Mouse (Mus musculus) megakaryocyte progenitor cell, adult 5-6 weeks (primary cell): ENCODE measurements around the gene Rplp0. TPM values are rescaled to one million over a fixed set of nuclear protein-coding genes. Genes with fewer than 3 reads are reported as not detected.

Experiments
- ATAC-seq: replicated peaks from 2 replicates; pipeline ENCODE4 v1.8.0; 2016; ENCODE audit warnings: mild to moderate bottlenecking, moderate TSS enrichment, inconsistent platforms; ENCODE audit not compliant: poor library complexity
- total RNA-seq, 2 experiments: library from RNA; stranded (forward) in 1 of 2; stranded (reverse) in 1 of 2; fragments of 157-497, 149-512 nt in 1 of 2; fragments of 200-1000 nt in 1 of 2; gene quantifications; 2 replicates each; pipeline versions ENCODE4 v1.2.3 to v1.2.4; 2015 to 2017

Gene Rplp0
- total RNA-seq, 2 experiments from 2014 or later, result 2,013 to 3,223 TPM

DNA sequence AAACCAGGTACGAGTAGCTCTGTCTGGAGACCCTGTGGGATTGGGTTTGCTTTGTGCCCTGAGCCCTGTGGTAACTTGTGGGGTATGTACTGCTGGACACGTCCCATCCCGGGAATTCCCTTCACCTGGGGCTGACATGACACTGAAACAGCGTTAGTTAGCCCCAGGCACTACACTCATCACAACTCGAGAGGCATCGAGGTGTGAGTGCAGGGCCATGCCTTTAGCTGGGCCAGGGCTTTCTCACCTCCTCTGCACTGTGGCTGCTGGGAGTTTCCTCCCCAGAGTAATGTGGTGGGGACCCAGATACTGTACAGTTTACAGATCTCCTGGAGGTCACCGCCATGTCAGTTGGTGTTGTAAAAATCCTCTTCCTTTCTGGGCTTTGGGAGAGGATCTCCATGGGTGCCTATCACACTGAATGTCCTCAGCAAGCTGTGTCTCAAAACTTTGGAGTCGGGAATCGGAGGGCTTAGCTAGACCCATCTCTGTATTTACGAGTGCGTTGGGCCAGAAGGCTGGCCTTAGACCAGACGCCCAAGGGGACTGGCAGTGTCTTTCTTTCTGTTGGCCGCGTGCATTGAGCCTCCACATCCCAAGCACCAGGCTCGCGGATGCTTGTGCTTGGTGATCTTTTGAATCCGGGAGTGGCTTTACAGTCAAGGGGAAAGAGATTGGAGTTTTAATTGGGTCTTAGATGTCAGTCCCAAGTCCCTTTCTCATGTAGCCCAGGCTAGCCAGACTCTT, 32.6 kb upstream of the Rplp0 start:
- ATAC-seq, result no peak

DNA sequence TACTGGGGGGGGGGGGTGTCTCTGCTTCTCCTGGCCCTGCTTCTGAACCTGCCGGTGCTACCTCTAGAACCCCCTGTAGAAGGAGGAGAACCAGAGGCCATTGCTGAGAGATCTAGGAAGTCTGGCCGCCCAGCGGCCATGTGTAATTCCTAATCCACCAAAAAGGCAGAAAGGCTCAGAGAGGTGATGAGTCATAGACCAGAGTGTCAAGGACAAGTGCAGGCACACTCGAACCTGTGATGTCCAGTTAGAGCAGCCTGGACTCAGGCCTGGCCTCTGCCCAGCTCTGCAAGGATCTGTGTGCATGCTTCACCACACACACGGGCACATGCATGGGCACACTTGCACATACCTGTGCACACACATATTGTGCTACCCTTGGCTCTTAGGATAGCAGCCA, 31.1 kb upstream of the Rplp0 start:
- ATAC-seq, result no peak

DNA sequence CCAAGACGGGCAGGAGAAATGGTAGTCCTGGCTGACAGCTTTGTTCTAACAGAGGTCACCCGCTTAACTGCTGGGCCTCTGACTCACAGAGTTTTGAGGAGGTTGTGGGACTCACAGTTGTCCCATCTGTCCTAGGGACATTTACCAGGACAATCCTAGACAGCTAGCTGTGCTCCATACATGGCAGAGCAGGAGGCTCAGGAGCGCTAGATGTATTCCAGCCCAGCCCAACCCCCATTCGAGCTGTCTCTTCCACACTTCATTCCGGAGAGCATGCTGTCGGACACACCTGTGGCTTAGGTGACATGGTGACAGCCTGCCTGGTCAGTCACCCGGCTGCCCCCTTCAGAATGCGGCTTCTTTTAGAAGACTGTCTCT, 29.9 kb upstream of the Rplp0 start:
- ATAC-seq, result no peak

DNA sequence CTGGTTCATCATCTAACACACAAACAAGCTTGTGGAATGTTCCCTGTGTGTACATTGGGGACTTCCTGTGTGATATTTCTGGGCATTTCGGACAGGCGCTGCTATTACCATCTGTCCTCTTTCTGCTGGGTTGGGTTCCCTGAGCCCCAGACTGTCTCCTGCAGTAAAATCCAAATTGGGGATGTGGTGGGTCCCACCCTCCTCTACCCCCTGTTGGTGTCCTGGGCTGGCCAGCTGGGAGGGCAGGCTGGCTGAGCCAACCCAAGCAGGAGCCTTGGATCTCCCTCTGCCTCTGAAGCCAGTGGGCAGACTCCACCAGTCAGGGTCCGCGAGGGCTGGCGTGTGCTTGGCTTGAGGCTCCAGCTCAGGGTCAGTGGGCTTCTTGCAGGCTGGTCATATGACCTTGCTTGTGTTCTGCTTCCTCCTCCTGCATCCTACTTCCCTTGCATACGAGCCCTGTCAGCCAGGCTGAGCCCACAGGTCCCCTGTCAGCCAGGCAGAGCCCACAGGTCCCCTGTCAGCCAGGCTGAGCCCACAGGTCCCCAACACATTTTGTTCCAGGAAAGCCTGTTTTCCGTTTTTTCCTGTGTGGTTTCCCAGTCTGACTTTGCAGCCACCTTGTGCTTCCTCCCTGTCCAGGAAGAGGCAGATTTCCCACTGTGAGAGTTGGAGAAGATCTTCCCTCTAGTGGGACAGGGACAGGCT, 29.4 kb upstream of the Rplp0 start:
- ATAC-seq, result peak; percentile 42

DNA sequence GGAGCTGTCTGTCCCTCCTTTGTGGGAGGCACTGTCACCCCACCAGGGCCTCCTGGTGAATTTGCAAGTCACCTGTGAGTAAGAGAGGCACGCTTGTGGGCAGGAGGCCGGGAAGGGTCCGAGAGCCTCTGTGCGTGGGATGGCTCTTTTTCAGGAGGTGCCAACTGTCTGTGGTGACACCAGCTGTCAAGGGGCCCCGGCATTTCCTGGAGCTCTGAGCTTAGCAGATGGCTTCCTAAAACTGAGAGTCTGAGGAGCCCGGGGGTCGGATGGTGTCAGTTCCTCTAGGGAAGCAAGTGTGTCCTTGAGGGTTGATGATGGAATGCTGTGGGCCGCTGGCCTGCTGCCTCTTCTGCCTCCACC, 28.8 kb upstream of the Rplp0 start:
- ATAC-seq, result peak; percentile 36

DNA sequence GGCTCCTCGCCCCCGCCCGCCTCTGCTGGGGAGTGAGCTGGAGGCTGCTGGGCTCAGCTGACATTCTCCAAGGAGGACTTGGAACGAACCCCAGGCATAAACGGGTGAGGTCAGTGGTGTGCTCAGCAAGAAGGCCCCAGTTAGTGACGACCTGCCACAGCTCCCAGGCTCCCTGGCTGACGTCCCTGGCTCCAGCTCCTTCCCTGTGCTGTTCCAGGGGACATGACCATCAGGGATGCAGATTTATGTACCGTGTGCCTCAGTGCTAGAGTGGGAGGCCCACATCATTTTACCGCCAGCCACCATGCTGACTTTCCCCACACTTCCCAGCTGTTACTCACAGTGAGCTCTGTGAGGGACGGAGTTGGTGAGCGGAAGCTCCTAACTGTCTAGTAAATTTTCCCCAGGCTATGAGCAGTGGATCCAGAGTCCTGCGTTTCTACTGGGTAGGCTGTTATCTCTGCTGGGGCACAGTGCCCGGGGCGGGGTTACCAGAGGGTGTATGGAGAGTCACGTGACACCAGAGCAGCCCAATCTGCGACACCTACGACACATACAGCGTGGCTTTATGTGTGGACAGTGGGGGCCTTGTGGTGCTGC, 27.5 kb upstream of the Rplp0 start:
- peak; percentile 67 for ATAC-seq

DNA sequence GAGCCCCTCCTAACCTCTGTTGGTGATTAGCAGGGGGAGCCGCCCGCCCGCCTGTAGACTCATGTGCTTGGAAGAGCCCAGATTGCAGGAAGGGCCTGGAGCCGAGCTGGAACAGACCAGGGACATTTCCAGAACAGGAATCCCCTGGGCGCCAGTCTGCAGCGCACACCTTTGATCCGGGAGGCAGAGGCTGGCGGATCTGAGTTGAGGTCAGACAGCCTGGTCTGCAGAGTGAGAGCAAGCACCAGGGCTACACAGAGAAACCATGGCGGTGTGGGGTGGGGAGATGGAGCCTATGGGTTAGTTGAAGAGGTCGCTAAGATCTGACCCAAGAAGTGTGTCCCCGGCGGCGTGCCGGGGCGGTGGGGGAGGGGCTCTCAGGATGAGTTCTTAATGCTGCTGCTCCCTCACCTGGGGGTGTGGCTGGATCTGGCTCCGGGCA, 25.0 kb upstream of the Rplp0 start:
- no peak for ATAC-seq

DNA sequence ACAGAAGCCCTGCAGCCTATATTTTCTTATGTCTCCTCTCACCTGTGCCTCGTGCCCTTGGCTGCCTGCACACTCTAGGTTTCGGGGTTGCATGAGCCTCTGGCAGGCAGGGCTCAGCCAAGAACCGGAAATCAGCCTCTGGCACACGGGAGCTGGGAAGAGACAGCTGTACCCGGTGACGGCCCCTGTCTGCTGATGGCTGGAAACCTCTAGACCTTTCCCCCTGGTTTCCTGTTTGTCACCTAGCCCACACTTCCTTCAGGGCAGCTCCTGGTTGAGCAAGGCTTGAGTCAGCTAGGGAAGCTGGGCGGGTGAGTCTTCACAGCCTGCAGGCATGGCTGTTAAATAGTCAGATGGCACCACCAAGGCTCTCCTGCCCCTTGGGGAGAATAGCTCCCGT, 24.4 kb upstream of the Rplp0 start:
- ATAC-seq, result peak; percentile 29

DNA sequence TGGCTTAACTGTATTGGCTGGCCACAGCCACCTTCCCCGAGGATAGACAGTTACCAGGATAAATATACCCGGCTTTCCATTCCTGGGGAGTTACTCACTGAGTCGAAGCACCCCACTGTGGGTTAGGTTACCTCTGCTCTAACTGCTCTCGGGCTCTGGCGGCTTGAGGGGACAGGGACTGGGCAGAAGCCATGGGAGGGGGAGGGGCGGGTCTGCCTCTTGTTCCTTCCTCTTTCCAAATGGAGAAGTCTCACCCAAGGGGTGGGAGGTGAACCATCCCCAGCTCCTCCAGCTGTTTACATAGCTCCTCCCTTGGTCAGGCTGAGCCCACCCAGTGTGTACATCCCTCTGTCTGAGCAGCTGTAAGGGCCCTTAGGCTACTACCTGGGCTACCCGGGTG, 23.6 kb upstream of the Rplp0 start:
- ATAC-seq, result peak; percentile 38

DNA sequence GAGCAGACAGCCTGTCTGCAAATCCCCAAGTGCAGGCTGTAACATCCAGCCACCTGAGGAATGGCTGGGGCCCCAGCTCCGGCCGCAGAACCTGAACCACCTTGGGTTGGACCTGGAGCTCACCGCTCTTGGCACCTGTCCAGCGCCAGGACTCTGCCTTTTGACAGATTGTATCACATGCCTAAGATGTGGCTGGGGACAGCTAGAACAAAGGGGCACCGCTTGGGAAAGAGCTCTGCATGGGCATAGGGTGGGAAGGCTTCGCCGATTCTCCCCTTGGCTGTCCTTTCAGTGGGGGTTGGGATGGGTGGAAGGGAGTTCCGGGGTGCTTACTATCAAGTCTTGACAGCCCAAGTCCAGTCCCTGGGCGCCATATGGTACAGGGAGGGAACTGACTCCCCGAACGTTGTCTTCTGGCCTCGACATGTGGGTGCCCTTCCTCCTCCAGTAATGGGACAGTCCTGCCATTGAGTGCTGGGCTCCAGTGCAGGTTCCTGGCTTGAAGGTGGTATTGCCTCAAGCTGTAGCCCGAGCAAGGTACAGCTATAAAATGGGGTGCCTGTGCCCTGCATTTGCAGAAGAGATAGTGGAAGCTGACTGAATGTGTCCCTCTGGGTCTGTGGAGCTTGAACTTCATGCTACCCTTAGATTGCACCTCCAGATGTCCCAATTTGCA, 21.1 kb upstream of the Rplp0 start:
- ATAC-seq, result no peak

DNA sequence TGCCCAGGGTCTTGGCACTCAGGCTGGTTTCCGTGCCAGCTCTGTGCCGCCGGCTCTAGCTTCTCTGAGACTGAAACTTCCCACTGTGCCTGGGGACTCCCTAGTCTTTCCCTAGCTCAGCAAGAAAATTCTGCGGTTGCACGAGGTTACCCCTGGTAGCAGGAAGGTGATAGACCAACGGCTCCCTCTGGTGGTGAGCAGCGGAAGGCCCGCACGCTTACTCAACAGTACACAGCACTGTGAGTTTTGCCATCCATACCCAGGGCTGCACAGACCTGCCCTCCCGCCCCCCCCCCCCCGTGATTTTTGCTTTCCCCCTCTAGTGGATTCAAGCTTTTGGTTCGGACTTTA, 20.6 kb upstream of the Rplp0 start:
- peak; percentile 47 for ATAC-seq

DNA sequence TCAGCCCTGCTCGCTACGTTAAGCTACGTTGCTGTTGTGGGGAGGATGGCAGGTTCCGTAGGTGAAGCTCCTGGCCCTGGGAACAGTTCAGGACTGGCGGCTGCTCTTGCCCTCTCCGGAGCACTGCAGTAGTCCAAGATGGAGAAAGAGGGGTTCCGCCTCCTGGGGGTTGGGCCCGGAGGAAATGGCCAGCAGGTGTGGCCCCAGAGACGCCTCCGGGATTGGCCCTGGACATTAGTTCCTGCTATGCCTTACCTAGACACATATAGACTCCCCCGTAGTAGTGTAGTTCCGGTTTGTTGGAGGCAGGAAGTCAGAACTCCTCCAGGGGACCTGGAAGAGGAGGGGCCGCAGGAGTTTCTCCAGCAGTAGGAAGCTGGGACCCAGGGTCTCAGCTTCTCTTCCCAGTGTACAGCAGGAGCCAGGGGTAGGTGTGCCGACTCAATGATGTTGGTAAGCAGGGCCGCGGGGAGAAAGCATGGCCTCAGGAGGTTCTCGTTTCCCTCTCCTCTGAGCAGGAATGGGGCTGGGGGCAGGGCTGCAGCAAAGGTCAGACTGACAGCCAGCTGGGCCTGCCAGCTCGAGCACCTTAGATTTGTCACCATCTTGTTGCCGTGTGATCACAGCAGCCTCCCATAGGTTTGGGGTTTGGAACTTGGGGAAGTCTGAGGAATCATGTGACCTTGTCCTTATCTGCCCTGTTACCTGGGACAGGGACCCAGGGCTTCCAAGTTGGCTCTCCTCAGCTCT, 16.5 kb upstream of the Rplp0 start:
- ATAC-seq, result peak; percentile 47

DNA sequence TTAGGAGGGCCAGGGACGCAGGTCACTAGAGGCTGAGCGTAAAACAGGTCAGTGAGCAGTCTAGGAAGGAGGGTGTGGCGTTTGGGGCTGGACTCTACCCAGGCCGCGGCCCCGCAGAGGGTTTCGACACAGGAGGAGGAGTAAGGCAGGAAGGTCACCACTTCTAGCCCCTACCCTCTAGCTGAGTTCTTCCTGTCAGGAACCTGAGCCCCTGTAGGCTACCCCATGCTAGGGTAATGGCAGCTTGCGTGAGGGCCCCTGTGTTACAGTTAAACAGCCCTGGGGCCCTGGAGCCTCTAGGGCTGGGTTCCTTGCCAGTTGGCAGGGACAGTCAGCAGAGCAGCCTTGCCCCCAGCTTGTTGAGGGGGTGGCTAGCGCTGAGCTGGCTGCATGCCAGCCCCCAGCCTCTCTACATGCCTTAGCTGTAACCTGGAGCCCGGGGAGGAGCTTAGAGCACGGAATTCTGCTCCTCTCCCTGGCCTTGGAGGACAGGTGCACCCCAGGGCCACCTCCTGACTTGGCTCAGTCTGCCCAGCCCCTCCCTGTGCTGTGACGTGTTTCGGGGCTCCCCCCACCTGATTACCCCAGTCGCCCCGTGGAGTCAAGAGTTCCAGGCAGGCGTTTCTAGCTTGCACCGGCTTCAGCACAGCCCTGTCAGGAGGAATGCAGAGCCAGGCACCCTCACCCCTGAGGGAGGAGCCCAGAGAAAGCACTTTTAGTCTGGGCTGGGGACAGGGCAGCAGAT, 15.6 kb upstream of the Rplp0 start:
- peak; percentile 42 for ATAC-seq

DNA sequence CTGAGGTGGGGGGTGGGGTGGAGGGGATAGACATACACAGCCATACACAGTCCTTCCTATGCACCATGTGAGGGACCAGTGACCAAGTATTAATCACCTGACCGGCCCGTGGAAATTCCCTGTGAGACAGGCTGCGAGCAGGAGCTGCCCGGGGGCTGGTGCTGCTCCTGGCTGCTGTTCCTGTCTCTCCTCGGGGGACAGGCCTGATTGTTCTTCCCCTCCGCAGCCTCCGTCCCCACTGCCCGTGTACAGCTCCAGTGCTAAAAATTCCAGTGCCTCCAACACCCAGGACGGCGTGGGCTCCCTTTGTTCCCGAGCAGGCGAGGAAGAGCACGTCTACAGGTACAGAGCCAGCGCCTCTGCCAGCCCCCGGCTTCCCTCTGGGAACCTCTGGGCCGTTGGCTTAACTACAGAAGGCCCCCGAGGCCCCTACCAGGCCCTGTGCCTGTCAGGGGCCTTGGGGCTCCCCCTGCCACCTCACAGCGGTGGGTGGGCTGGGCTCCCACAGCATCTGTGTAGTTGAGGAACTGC, 14.5 kb upstream of the Rplp0 start:
- no peak for ATAC-seq

DNA sequence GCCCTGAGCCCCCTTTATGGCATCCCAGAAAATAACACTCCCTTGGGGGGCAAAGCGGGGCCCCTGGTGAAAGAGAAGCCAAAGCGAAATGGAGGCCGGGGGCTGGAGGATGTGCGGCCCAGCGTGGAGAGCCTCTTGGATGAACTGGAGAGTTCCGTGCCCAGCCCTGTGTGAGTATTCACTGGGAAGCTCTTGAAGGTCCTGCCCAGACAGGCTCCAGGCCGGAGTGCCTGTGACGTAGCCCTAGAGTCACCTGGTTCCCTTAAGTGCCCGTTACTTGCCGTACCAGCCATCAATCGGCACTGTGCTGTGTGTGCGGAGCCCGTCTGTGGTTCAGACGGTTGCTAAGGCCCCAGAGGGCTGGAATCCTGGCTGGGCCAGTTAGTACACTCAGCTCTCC, 13.6 kb upstream of the Rplp0 start:
- ATAC-seq, result no peak

DNA sequence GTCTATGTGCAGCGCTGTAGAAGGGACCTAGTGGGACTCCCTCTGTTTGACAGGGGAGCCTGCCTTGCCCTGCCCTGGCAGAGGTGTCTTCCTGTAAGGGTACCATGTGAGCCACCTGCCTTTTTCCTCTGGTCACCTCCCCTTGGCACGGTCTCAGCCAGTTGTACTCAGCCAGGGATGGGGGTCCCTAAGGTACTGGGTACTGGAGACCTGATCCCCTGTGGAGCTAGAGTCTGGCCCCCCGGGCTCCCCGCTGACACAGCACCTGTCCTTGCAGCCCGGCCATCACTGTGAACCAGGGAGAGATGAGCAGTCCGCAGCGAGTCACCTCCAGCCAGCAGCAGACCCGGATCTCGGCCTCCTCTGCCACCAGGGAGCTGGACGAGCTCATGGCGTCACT, 12.7 kb upstream of the Rplp0 start:
- ATAC-seq, result no peak

DNA sequence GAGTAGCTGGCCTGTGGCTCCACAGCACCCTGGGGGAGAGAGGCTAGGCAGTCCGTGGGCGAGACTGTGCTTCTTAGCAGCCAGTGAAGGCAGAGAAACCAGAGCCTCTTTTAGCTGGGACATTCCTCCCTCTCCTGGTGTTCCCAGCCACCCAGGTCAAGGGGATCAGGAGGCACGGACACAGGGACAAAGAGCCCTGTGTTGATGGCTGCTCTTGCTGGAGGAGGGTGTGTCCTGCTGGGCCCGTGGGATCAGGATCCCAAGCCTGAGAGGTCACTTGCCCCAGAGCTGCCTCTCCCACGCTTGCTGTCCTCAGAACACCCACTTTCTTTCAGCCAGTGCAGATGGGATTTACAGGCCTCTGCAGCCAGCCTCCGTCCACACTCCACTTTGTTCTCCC, 12.3 kb upstream of the Rplp0 start:
- no peak for ATAC-seq

DNA sequence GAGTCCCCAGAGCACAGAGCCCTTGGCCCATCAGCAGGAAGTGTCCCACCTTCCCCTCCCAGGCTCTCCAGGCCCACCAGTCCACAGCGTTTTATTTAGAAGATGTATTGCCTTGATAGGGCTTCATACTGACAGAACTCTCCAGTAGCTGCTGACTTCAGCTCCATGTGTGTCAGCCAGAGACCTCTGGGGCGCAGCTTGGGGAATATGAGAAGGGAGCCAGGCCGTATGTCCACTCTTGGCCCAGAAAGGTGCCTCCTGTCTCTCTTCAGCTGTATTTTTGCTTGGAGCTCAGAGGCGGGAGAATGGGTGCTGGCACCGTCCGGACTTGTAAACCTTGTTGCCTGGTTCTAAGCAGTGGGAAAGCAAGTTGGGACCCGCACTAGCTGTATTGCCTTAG, 11.8 kb upstream of the Rplp0 start:
- no peak for ATAC-seq

DNA sequence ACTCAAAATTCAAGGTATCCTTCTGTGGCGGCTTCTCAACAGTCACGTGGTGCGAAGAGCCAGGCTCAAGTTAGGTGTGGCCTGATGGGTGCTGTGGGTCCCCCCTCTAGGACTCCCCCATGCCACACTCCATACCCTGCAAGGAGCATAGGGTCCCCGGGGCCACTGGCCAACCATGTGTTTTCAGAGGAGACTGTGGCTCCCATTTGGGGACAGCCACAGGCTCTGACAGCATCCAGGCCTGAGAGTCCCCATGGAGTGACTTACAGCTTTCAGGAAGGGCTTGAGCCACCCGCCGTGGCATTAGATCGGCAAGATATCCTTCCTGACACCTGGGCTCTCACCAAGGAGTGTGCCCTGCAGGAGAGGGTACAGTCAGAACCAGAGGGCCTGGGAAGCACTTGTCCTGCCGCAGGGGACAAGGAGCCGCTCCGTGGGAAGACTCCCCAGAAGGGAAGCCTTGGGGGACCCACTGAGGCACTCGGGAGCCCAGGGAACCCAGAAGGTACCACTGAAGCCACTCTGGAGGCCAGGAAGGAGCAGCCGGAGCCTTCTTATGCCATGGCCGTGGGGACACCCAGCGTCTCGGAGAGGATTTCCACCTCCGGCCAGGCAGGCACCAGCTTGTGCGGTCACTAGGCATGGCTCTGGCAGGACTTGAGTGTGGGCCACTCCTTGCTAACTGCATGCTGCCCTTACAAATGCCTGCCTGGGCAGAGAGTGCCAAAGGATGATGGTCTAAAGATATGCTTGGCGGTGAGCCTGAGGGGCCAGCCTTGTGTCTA, 10.6 kb upstream of the Rplp0 start:
- no peak for ATAC-seq
